Mouse (Mus musculus): ENCODE measurements at regions not wholly inside any gene's neighbourhood (a gene's known extent, or its start where the extent isn't known, plus 50 kb on each side); places are given as distances from the start of the nearest gene placed in this dataset.

DNA sequence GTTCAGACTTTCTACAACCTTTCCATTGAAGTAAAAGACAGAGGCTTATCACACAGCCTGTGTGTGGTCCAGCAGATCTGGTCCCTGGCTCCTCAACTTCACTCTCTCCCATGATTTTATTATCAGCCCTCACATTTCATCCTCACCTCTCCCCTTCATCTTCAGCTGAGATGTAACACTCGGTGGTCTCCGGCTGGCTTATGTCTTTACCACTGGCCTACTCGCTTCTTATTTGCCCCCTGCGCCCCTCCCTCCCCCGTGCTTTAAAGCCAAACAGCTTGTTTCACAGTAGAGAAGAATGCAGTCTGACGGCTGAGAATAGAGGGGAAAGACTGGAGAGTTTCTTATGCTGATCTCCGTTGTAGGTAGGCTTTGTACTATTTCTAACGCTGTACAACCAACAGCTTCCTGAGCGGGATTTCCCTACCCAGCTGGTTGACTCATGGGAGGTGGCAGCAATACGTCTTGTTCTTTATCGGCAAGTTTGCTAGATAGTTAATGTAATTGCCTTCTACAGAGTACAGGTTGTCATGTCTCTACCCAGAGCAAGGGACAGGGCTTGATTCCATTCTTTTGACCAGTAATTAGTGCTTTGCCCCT lies 152.9 kb upstream of the Cmc1 start:
- H3K4me1 ChIP-seq (replicated peaks; ENCODE audit: control insufficient read depth, insufficient read depth, low read length), result no peaks in the 10 kb centered on the region
- ATAC-seq (ENCODE audit: low FRiP score) (no peak), DNase-seq (ENCODE audit: low spot score) (no peak)
- no peaks in the 10 kb centered on the region for H3K27me3 ChIP-seq (ENCODE audit: control insufficient read depth, insufficient read depth, low read length)
- no peak overlapping the region for H3K9ac ChIP-seq
- no peak overlapping the region for H3K4me3 ChIP-seq (replicated peaks; ENCODE audit: low read length)
- H3K4me2 ChIP-seq (replicated peaks), result no peak overlapping the region
- no peaks in the 10 kb centered on the region for H3K36me3 ChIP-seq (replicated peaks; ENCODE audit: control insufficient read depth, insufficient read depth)
- H3K27ac ChIP-seq, result no peak overlapping the region
- WGBS, result 72% methylated on average over 11 of the region's 11 CpGs
- no peaks in the 10 kb centered on the region for H3K9me3 ChIP-seq (ENCODE audit: control insufficient read depth, low read length)

DNA sequence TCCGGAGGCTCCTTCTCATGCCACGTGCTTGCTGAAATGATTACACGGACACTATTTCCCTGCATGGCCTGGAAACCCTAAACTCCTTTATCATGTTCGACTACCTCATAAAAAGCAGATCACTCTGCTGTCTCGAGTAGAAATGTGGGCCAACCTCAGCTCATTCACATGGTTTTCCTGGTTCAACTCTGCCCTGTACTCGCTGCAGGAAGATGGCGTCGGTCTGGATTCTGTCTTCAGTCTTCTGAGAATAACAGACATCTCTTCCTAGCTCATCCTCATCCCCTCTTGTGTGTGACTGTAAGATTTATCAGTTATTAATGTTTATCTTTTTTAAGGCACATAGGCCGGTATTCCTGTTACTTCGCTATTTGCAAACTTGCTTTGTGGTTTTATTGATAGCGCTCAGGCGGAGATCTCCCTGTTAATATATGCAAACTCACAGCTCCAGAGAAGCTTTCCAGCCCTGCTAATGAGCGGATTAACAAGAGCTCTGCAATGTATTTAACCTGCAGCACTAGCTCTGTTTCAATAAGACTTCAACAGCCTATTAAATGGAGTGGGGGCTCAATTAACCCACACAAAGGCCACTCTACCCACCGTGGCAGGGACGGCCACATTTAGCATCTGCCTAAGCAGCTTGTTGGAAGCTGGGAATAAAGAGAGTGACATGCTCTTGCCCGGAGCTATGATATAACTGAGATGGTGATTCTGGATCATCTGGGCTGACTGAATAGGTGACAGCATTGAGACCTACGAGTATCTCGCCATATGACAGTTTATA lies 159.5 kb upstream of the Eomes start:
- H3K4me3 ChIP-seq (replicated peaks; ENCODE audit: low read length), result no peak overlapping the region
- peak; percentile 31; the same call in 1 of the 2 replicates for ATAC-seq (ENCODE audit: low FRiP score)
- H3K4me1 ChIP-seq (replicated peaks; ENCODE audit: control insufficient read depth, insufficient read depth, low read length), result 0 out of 2 replicates have a peak, but pooled peaks cover 6% of the 10 kb centered on the region
- no peak overlapping the region for H3K4me2 ChIP-seq (replicated peaks)
- WGBS, result 62% methylated on average over 18 of the region's 18 CpGs
- H3K27ac ChIP-seq, result no peak overlapping the region
- H3K36me3 ChIP-seq (replicated peaks; ENCODE audit: control insufficient read depth, insufficient read depth), result no peaks in the 10 kb centered on the region
- H3K9me3 ChIP-seq (ENCODE audit: control insufficient read depth, low read length), result no peaks in the 10 kb centered on the region
- peak; percentile 30 for DNase-seq (ENCODE audit: low spot score)
- no peak overlapping the region for H3K9ac ChIP-seq
- H3K27me3 ChIP-seq (ENCODE audit: control insufficient read depth, insufficient read depth, low read length), result no peaks in the 10 kb centered on the region

- no peak for ATAC-seq (ENCODE audit: low FRiP score)
- no peak overlapping the region for H3K9ac ChIP-seq
- WGBS, result 49% methylated on average over 12 of the region's 12 CpGs
Measured at GRCm38 (mm10) chr9:118323796-118324195, 154.2 kb upstream of the Eomes start.

DNA sequence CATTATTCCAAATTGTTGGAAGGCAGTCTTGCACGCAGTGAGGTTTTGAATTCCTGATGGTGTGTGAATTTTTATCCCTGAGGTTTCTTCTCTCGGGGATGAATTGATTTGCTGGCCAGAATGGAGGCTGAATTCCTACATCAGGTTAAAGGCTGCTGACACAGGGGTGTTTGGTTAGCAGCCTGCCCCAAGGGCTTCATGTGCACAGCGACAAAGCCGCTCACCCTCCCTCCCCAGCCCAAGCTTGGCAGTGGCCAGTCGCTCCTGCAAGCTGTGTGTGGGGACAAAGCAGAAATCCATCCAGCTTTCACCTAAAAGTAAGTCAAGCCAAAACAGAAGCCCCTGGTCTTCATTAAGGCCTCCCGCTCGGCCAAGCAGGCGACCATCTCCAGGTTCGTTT lies 151.4 kb upstream of the Eomes start:
- WGBS, result 56% methylated on average over 9 of the region's 9 CpGs
- DNase-seq (ENCODE audit: low spot score) (no peak), ATAC-seq (ENCODE audit: low FRiP score) (no peak)
- H3K27ac ChIP-seq, result no peak overlapping the region
- no peaks in the 10 kb centered on the region for H3K36me3 ChIP-seq (replicated peaks; ENCODE audit: control insufficient read depth, insufficient read depth)
- no peaks in the 10 kb centered on the region for H3K27me3 ChIP-seq (ENCODE audit: control insufficient read depth, insufficient read depth, low read length)
- no peak overlapping the region for H3K4me2 ChIP-seq (replicated peaks)
- no peak overlapping the region for H3K4me3 ChIP-seq (replicated peaks; ENCODE audit: low read length)
- no peaks in the 10 kb centered on the region for H3K4me1 ChIP-seq (replicated peaks; ENCODE audit: control insufficient read depth, insufficient read depth, low read length)
- H3K9me3 ChIP-seq (ENCODE audit: control insufficient read depth, low read length), result no peaks in the 10 kb centered on the region
- no peak overlapping the region for H3K9ac ChIP-seq

More at GRCm38 (mm10) chr9:118323796-118324195, 154.2 kb upstream of the Eomes start:
- no peak overlapping the region for H3K4me3 ChIP-seq (replicated peaks; ENCODE audit: low read length)
- no peak for DNase-seq (ENCODE audit: low spot score)
- no peaks in the 10 kb centered on the region for H3K9me3 ChIP-seq (ENCODE audit: control insufficient read depth, low read length)
- H3K27me3 ChIP-seq (ENCODE audit: control insufficient read depth, insufficient read depth, low read length), result no peaks in the 10 kb centered on the region
- H3K27ac ChIP-seq, result no peak overlapping the region
- 0 out of 2 replicates have a peak, but pooled peaks cover 4% of the 10 kb centered on the region for H3K4me1 ChIP-seq (replicated peaks; ENCODE audit: control insufficient read depth, insufficient read depth, low read length)
- H3K4me2 ChIP-seq (replicated peaks), result no peak overlapping the region
- no peaks in the 10 kb centered on the region for H3K36me3 ChIP-seq (replicated peaks; ENCODE audit: control insufficient read depth, insufficient read depth)

- Histone ChIP-seq H3K4me3 (replicated peaks; ENCODE audit: low read length) (no peak overlapping the region), H3K36me3 (replicated peaks; ENCODE audit: control insufficient read depth, insufficient read depth) (no peaks in the 10 kb centered on the region), H3K4me1 (replicated peaks; ENCODE audit: control insufficient read depth, insufficient read depth, low read length) (no peaks in the 10 kb centered on the region), H3K27ac (no peak overlapping the region), H3K4me2 (replicated peaks) (no peak overlapping the region), H3K9me3 (ENCODE audit: control insufficient read depth, low read length) (no peaks in the 10 kb centered on the region), H3K9ac (no peak overlapping the region), H3K27me3 (ENCODE audit: control insufficient read depth, insufficient read depth, low read length) (no peaks in the 10 kb centered on the region)
- WGBS, result 76% methylated on average over 6 of the region's 6 CpGs
- DNase-seq (ENCODE audit: low spot score), result no peak
- ATAC-seq (ENCODE audit: low FRiP score), result no peak
Measured at GRCm38 (mm10) chr9:118327904-118328303, 150.1 kb upstream of the Eomes start.

- Histone ChIP-seq H3K4me3 (replicated peaks; ENCODE audit: low read length) (peak overlapping the region; percentile 24), H3K27ac (no peak overlapping the region), H3K36me3 (replicated peaks; ENCODE audit: control insufficient read depth, insufficient read depth) (no peaks in the 10 kb centered on the region), H3K4me2 (replicated peaks) (peak overlapping the region; percentile 50), H3K9me3 (ENCODE audit: control insufficient read depth, low read length) (no peaks in the 10 kb centered on the region), H3K27me3 (ENCODE audit: control insufficient read depth, insufficient read depth, low read length) (peaks cover 5% of the 10 kb centered on the region; the same call in 1 of the 2 replicates), H3K4me1 (replicated peaks; ENCODE audit: control insufficient read depth, insufficient read depth, low read length) (no peaks in the 10 kb centered on the region), H3K9ac (peak overlapping the region; percentile 37)
- ATAC-seq (ENCODE audit: low FRiP score) (no peak), DNase-seq (ENCODE audit: low spot score) (no peak)
- 42% methylated on average over 12 of the region's 12 CpGs for WGBS
Measured at GRCm38 (mm10) chr9:118341401-118341800, 136.6 kb upstream of the Eomes start.

DNA sequence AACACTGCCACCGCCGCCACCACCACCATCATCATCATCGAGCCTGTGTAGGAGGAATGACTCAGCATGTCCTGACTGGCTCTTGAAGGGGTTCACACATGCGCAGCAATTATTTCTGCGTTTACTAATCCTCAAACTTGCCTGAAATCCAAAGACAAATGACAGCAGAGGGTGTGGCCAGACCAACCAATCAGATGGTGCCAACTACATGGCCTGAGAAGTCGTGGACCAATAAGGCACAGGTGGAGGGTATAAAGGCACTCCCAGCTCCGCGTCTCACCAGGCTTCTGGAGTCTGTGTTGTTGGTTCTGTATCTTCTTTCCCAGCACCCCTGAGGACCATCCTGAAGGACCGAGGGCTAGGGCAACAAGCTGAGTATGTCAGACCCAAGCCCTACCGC lies 123.1 kb upstream of the Eomes start:
- 96% methylated on average over 10 of the region's 10 CpGs for WGBS
- Histone ChIP-seq H3K9ac (no peak overlapping the region), H3K36me3 (replicated peaks; ENCODE audit: control insufficient read depth, insufficient read depth) (no peaks in the 10 kb centered on the region), H3K4me1 (replicated peaks; ENCODE audit: control insufficient read depth, insufficient read depth, low read length) (no peaks in the 10 kb centered on the region), H3K9me3 (ENCODE audit: control insufficient read depth, low read length) (no peaks in the 10 kb centered on the region), H3K27ac (no peak overlapping the region), H3K4me3 (replicated peaks; ENCODE audit: low read length) (no peak overlapping the region), H3K4me2 (replicated peaks) (no peak overlapping the region), H3K27me3 (ENCODE audit: control insufficient read depth, insufficient read depth, low read length) (no peaks in the 10 kb centered on the region)
- ATAC-seq (ENCODE audit: low FRiP score) (no peak), DNase-seq (ENCODE audit: low spot score) (no peak)

DNA sequence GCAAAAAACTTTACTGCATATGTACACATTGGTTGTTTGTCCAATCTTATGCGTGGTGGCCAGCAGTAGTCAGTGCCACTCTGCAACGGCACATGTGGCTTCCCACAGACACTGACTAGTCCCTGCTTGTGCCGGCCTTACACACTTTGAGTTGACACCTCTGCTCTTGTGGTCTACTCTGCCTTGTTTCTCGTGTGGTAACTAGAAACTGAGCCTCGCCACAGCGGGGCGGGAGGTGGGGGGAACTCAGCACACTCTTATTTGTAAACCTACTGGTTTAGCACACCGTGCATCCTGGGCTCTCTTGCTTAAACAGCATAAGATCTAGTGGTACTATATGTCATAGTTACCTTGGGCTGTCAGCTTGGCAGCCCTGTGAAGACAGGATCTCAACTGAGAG lies 120.6 kb upstream of the Eomes start:
- Histone ChIP-seq H3K9me3 (ENCODE audit: control insufficient read depth, low read length) (no peaks in the 10 kb centered on the region), H3K36me3 (replicated peaks; ENCODE audit: control insufficient read depth, insufficient read depth) (no peaks in the 10 kb centered on the region), H3K4me3 (replicated peaks; ENCODE audit: low read length) (no peak overlapping the region), H3K4me1 (replicated peaks; ENCODE audit: control insufficient read depth, insufficient read depth, low read length) (no peaks in the 10 kb centered on the region), H3K27ac (no peak overlapping the region), H3K9ac (no peak overlapping the region), H3K27me3 (ENCODE audit: control insufficient read depth, insufficient read depth, low read length) (no peaks in the 10 kb centered on the region), H3K4me2 (replicated peaks) (no peak overlapping the region)
- ATAC-seq (ENCODE audit: low FRiP score) (no peak), DNase-seq (ENCODE audit: low spot score) (no peak)
- WGBS, result 96% methylated on average over 8 of the region's 8 CpGs

- Histone ChIP-seq H3K27me3 (ENCODE audit: control insufficient read depth, insufficient read depth, low read length) (no peaks in the 10 kb centered on the region), H3K4me1 (replicated peaks; ENCODE audit: control insufficient read depth, insufficient read depth, low read length) (no peaks in the 10 kb centered on the region), H3K36me3 (replicated peaks; ENCODE audit: control insufficient read depth, insufficient read depth) (no peaks in the 10 kb centered on the region), H3K9me3 (ENCODE audit: control insufficient read depth, low read length) (no peaks in the 10 kb centered on the region), H3K9ac (no peak overlapping the region), H3K4me3 (replicated peaks; ENCODE audit: low read length) (no peak overlapping the region), H3K4me2 (replicated peaks) (no peak overlapping the region), H3K27ac (no peak overlapping the region)
- ATAC-seq (ENCODE audit: low FRiP score) (no peak), DNase-seq (ENCODE audit: low spot score) (no peak)
- 89% methylated on average over 2 of the region's 2 CpGs for WGBS
Measured at GRCm38 (mm10) chr9:118363929-118364328, 114.1 kb upstream of the Eomes start.

Data from hindbrain, embryonic 14.5 days (tissue).